Mouse (Mus musculus) embryo, embryonic 11.5 days (tissue): ENCODE measurements at regions not wholly inside any gene's neighbourhood (a gene's known extent, or its start where the extent isn't known, plus 50 kb on each side); places are given as distances from the start of the nearest gene placed in this dataset.
A peak's percentile ranks its signal among the peaks of the same experiment; 100 is the strongest.

Source experiments
- DNase-seq: peaks from one replicate; pipeline ENCODE4 v3.0.0-alpha.2; 2012; ENCODE audit warnings: low read depth, low spot score

DNA sequence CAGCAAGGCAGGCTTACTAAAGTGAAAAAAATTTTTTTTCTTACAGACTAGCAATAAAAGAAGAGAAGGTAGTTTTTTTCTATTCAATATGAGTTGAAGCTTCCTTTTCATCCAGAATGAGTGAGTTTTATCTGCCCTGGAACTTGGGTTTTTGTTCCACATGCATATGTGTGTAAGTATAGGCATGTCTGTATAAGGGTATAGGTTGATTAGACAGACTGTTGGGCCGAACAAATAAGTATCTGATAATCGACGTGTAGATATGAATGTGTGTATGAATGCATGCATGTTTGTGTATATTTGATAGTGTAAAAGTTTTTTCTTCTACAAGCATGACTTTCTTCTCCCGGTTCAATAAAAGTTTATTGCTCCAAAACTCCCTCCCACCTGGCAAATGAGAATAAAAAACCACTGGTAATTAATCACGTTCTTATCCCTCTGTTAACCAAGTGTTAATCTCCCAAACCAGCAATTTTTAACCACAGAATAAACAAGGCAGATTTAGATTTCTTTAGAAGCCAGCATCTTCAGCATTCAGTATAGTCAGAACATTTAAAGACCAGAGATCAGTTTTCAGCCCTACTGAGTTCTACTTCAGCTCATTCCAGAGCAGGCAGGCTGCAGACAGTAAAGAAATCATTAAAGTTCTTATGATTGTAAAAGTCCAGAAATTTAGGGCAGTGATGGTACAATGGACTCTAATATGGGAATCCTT is 338.4 kb downstream of the Slitrk6 start:
- DNase-seq = no peak

DNA sequence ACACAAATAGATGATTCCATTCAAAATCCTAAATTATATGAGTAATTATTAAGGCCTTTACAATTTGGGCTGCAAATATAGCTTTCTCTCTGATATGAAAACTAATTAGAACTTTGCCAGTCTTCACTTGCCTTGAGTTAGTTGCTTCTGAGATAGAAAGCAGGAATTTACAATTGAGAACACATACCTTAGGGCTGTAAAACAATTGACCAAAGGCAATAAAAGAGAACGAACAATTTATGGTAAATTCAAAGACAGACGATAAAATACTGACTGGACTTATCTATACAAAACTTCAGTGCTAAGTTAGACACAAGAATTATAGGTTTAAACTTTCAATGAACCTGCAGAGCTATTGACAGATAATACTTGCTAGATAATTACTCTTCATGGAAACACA is 339.5 kb downstream of the Slitrk6 start:
- DNase-seq = no peak

DNA sequence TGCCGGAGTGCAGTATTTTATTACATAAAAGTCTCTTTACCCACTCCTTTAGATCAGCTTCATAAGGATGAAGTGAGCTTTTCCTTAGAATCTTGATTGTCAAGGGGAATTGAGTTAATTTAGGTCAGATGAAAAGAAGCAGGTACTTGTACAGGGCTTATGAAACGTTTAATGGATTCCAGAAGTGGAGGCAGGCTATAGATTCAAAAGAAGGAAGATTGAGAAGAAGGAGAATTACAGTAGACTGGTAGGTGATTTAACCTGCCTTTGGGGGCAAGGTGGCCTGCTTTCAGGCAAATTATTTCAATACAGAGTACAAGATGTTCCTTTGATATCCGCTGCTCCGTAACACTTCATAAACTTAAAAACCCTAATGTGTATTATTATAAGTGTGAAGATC is 360.6 kb downstream of the Slitrk6 start:
- DNase-seq = peak; percentile 9

DNA sequence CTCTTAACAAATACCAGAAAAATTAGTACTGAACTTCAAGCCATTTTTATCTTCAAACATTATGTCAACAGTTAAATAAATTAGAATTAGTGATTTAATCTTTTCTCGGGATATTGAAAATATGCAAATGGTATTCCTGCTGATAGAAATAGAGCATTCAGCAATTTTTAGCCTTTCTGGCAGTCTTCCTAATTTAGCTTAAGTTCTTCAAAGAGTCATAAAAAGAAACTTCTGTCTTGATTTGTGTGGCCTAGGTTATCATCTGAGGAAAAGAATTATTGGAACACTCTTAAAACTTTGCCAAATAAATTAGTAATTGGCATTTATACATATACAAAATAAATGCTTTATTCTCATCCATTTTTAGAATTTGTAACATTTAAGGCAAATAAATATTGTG is 376.5 kb downstream of the Slitrk6 start:
- no peak for DNase-seq
